Mouse (Mus musculus): ENCODE data around the gene Uso1.

The Uso1 gene

DNA sequence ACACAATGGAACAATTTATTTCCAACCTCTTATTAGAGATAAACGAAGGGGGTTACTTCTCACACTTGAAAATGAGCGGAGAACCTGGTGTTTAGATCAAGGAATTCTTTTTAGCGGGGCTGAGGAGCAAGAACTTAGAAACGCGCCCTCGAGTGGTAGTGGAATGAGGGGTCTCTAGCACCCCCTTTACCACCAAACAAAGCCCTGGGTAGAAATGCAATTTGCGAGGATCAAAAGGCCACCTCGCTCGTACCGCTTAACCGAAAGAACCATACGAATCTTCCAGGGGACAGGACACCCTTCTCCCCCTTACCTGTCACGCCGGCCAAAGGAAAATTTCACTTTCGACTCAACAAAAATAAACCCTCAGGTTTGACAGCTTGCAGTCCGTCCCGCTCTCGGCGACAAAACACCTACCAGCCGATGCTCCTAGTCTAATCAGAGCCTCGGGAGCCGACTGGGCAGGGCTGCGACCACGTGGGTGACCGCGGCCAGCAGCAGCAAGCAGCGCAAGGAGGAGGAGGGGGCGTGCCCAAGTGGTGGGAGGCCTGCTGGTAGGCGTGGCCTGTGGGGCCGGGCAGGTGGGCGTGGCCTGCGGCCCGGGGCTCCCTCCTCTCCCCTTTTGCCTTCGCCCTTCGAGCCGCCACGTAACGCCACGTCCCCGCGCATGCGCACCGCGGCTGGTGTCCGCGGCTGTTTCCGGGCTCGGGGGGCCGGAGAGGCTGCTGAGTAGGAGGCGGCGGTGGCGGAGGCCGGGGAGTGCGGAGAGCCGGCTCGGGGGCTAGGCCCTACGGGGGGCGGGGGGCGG lies at the start of gene Uso1:
TSS of gene Uso1 (plus strand) at position 700 of the 808 bp plus-strand sequence.
- peak; percentile 87 for DNase-seq (ENCODE audit: extremely low read depth, low read depth)

DNA sequence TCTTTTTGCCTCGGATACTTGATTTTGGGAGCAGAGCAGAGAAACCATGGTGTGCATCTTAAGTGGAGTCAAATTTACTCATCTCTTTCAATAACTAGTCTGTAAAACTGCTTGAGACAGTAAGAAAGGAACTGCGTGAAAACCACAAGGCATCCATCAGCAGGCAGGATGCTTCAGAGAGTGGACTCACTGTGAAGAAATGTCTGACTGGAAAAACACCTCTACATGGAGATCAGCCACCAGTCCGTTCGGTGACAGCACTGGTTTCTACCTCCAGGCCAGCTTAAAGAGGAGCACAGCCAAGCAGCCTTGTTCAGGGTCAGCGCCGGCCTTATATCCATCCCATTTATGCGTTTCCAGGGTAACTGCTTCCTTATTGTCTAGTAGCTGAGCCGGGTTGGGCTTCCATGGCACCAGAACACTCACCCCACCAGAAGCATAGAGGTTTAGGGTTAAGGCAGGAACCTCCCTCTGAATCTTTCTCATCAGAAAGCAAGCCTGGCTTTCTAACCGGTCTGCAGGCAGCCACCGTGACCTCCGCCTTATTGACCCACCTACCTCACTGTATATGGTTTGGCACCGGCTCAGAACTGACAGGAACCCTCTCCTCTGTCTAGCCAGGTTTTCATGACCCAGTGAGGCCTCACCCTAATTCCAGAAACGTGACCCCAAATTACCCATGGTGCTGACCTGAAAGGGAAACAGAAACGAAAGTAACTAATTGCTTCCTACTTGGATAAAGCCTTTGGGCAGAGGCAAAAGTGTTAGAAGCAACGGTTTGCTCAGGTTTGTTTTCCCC lies 44.3 kb upstream of the Uso1 start:
- DNase-seq (ENCODE audit: extremely low read depth, low read depth), result no peak

DNA sequence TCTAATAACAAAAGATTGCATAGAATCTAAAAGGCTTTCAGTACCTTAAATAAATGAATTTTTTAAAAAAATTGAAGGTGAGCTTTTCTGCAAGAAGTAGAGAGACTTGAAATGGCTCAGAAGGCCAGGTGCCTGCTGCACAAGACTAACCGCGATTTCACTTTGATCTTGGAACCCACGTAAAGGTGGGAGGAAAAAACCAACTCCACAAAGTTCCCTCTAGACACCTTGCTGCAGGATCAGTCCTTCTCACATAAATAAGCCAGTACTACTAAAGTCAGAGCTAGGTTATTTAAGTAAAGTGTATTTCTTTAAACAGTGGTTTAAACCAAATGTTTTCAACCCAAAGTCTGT lies 43.7 kb upstream of the Uso1 start:
- DNase-seq (ENCODE audit: extremely low read depth, low read depth), result no peak

DNA sequence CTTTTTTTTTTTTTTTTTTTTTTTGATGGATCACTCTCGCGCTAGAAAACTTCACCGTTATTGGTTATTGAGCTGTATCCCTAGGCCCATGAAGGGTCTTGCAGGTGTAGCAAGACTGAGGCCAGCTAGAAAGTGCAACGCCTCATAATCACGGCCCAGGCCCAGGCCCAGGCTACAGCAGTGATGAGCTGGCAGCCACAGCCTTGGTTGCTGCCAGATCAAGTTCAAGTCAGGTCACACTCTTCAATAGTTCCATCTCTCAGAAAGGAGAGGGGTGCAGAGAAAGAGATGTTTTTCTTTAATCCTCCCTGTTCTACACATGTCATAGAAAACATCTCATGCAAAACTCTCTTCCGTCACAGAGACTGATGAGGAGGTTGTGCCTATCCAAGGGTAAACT lies 41.0 kb upstream of the Uso1 start:
- no peak for DNase-seq (ENCODE audit: extremely low read depth, low read depth)

DNA sequence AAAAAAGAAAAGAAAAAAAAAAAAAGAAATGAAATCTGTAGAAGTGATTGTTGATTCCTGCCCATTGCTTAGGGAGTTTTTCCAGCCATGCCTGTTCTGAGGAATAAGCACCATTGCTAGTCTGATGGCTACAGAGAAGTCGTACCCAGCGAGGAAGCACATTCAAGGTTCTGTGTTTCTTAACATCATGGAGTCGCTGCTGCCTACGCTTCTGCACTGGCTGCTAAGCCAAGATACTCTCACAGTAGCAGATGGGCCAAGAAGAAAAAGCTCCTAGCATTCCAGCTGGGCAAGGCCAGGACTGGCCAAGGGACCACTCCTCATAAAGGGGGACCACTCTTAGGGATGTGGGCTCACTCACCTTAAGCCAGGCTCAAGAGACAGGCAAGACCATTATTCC lies 40.0 kb upstream of the Uso1 start:
- DNase-seq (ENCODE audit: extremely low read depth, low read depth), result no peak

DNA sequence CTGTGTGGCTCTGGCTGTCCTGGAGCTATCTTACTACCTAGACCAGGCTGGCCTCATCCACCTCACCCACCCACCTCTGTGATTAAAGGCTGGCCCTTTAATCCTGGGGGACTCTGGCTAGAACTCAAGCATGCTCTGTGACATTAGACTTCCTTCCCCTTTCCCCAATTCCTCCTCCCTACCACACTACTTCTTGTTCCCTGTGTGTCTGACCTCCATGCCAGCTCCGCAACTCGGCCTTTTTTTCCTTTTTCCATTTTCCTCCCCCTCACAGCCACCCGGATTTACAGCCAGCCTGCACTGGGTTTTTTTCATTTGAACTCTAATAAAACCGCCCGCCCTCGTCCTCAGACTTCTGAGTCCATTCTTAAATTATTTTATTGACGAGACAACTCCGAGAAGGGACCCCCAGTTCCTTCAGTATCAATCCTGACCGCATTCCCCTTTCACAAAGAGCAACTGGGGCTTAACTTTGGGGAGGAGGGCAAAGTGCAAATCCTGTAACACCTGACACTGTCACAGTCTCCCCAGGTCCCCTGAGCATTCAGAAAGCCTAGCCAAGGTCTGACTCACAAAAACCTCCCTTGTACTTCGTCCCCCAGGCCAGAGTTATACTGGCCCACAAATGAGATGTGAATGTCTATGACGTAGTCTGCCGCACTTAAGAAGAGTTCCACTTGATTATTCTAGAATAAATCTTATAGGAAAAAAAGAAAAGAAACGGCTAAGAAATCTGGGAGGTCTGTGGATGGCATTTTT lies 39.2 kb upstream of the Uso1 start:
- no peak for DNase-seq (ENCODE audit: extremely low read depth, low read depth)

DNA sequence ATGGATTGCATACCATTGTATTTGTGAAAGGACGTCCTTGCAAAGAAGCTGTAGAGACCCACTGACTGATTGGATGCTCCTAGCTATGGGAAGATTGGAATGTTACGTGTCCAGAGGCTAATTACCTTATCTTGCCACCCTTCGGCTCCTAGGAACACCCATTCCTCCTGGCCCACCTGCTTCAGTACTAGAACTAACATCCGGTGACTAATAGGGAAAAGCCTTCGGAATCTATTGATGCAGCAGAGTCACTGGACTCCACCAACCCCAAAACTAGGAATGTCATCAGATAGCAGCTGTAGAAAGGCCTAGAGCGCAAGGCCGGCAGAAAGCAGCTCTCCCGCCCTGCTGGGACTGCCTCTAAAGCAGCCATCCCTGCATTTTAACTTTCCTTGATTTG lies 36.1 kb upstream of the Uso1 start:
- DNase-seq (ENCODE audit: extremely low read depth, low read depth), result no peak

DNA sequence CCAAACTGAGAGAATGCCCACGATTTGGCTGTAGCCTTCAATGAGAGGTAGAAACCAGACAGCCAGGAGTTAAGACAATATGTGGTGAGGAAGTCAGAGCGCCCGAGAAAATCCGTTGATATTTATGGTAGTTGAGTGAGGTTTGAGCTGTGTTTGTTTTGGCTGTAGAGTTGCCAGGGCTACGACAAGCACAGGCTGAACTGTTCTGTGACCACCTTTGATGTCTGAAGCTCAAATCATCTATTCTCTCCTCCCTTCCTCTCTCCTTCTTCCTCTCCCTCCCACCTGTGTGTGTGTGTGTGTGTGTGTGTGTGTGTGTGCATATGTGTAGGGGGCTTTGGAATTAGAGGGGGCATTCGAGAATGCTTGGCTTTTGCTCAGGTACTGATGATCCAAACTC lies 34.7 kb upstream of the Uso1 start:
- DNase-seq (ENCODE audit: extremely low read depth, low read depth), result no peak

DNA sequence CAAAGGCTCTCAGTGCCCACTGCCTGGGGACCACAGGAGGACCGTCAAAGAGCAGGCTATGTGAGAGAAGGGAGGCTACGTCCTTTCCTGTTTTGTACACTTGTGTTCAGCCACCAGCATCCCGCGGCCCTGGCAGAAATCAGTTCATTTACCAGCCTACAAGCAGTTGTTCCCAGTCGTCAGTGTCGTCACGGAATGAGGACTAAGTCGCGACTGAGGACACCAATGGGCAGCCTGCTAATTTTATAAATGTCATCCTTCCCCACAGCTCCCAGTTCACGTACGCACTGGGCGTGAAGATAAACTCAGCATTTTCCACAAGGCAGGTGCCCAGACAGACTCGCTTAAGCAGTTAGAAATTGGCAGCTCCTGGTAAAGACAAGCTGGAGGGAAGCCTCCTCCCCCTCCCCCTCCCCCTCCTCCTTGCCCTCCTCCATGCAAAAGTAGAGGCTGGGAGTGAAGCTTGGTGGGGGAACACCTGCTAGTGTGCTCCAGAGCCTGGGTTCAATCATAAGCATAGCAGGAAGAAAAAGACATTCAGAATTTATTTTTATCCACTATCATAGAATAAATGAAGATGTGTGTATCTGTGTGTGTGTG lies 33.8 kb upstream of the Uso1 start:
- no peak for DNase-seq (ENCODE audit: extremely low read depth, low read depth)

DNA sequence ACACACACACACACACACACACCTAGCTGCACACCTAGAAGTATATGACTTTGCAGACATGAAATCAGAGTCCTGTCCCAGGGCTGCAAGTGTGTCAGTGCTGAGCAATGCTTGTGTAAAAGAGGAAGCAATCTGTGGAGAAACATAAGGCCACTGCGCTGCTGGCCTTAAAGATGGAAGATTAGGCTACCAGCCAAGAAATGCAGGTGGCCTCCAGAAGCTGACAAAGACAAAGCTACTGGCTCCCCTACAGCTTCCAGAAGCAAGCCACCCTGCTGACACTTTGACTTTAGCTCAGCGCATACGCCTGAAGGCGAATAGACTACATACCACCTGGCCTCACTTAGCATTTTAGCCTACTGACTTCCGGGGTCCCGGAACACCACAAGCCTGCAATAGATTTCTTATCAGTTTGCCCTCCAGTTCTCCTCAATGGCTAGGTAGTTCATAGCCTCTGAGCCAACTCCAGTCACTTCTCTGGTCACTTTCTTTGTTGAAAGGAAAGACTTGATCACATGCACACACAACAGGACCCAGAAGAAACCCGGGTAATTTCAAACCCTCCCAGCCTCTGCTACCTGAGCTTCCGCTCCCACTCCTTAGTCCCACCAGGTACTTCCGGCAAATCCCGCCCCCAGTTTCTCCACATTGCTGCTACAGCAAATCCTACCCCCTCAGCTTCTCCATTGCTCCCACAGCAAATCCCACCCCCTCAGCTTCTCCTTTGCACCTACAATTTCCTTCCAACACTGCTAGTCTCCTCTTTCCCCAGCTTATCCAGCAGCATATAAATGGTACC lies 31.2 kb upstream of the Uso1 start:
- peak; percentile 64 for DNase-seq (ENCODE audit: extremely low read depth, low read depth)

DNA sequence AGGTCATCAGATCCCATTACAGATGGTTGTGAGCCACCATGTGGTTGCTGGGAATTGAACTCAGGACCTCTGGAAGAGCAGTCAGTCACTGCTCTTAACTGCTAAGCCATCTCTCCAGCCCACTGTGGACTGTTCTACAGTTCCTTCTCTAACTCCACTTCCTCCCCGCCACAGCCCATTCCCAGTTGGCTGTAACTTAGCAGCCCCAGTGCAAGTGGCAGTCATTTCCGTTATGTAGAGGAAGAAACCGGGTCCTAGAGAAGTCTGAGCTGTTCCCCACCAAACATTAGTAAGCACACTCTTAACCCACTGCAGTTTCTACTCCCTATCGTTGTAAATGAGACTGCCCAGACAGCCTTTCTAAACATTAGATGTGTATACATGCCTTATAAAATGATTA lies 30.5 kb upstream of the Uso1 start:
- no peak for DNase-seq (ENCODE audit: extremely low read depth, low read depth)

DNA sequence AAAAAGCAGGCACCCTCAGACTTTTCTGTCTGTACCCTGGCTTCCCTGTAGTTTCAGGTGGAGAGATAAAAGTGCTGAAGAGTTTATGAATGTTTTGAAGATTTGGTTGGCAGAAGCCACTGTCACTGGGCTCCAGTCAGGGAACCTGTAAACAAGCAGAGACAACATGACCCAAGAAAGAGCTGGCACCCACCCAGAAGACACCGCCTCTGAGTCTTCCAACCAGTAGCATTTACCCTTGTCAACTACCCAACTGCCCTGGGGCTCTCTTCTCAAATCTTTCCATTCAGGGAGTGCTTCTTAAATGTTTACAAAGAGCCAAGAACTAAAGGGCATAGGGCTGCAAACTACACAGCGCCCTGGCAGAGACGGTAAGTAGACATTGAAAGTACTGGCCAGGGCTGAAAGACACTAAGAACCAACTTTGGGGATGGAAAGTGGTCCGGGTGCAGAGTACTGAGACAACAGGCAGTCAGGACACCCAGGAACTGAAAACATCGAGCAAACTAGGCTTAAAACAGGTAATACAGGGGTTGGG lies 26.9 kb upstream of the Uso1 start:
- DNase-seq (ENCODE audit: extremely low read depth, low read depth), result no peak

DNA sequence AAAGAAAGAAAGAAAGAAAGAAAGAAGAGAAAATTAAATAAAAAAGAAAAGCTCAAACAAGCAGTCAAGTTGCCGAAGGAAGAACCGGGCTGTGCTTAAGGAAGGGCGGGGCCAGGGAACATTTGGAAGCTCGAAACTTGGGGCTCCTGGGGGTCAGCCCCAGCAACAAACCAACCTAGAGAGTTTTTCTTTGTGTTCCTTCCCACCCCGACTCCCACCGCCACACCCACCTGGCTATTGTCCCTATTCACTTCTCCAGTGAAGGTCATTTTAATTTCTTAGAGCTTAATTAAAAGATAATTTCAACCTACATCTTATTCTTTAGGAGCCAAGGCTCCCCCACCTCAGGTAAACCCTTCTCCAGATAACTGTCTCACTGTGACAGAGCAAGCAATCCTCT lies 25.6 kb upstream of the Uso1 start:
- DNase-seq (ENCODE audit: extremely low read depth, low read depth), result no peak

DNA sequence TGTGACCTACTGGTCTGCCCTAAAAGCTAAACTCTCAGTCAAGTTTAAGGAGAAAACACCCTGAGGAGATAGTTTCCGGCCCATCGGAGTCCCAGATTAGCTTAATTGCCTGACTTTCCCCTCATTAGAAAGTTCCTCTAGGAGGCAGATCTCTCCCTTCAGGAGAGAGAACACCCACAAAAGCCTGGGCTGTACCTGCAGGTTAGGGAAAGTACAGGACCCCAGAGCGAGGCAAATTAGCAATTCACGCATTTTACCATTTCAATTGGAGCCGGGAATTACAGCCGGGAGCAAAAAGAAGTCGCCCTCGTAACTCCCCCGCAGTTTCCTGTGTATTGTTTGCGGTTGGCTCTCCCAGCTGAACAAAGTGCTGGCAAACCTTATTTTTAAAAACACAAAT lies 25.2 kb upstream of the Uso1 start:
- DNase-seq (ENCODE audit: extremely low read depth, low read depth), result no peak

DNA sequence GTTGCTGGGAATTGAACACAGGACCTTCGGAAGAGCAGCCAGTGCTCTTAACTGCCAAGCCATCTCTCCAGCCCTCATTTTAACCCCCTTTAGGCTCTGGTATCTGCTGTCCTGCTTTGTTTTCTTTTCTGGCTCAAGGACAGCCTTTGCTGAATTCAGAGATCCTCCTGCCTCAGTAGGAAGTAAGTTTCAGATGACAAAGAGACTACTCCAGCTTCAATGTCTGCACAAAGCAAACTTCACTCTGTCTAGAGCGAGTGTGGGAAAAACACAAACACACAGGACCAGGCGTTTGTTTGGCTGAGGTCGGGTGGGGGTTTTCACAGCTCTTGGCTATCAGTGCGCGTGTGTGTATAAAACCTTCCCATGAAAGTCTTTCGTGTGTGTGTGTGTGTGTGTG lies 24.3 kb upstream of the Uso1 start:
- DNase-seq (ENCODE audit: extremely low read depth, low read depth), result no peak

DNA sequence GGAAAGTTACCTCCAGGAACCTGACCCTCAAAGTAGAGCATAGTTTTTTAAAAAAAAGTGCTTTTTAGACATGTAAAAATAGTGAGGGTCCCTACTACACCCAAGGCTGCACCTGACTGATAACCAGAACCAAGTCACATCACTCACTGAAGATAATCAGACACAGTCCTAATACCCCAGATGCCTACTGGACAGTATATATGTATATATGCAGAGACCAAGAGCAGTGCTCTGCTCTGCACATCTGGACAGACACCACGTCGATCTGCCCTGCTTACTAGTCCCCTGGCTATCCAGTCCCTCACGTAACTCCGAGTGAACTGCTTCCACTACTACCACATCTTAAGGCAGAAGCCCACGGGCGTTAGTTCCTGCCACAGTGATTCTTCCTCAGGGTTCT lies 23.5 kb upstream of the Uso1 start:
- no peak for DNase-seq (ENCODE audit: extremely low read depth, low read depth)

DNA sequence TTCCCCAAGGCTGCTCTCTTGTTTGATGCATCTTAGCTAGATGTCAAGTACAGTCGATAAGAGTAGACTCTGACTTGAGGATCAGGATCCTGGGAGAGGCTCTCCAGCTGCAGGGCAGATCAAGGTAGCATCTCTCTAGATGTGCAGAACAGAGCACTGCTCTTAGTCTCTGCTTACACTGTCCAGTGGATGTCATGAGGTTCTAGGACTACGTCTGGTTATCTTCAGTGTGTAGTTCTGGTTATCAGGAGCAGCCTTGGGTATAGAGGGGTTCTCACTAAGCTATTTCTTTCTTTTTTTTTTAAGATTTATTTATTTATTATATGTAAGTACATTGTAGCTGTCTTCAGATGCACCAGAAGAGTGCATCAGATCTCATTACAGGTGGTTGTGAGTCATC lies 22.8 kb upstream of the Uso1 start:
- DNase-seq (ENCODE audit: extremely low read depth, low read depth), result no peak

DNA sequence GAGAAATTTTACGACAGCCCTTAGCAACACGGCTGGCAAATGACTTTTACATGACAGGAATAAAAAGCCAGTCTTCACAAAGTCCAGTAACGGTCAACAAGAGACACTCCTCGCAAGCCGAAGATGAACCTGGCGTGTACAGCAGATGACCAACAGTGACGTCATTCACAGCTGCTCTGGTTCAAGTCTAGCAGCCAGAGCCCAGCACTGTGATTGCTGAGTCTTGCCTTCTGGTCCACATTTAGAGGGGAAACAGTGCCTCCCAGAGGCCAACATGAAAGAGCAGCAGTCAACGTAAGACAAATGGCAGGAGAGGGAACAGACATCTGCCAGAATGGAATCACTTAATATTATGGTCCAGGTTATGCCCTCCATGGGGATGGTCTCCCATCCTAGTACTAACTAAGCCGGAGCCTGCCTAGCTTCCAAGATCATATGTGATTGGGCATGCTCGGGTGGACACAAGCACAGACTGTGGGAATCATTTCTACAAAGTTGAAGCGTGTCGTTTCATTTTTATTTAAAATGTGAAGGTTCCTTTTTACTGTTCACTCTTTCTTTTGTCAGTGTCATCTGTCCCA lies 19.8 kb upstream of the Uso1 start:
- DNase-seq (ENCODE audit: extremely low read depth, low read depth), result peak; percentile 42

DNA sequence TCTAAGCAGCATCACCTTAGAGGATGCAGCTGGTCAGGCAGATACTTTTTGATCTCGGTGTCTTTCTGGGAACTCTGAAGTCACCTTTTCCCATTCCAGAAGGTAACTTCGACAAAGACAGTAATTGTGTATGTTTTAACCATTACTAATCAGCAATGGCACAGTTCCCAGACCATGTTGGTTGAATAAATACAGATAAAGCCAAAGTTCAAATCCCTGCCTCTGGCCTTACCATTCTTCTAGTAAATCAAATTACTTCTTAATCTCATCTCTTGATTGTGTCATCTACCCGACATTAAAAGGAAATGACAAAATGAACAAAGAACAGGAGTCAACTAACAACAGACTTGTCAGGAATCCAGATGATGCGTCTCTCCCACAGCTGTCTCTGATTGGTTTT lies 16.1 kb upstream of the Uso1 start:
- no peak for DNase-seq (ENCODE audit: extremely low read depth, low read depth)

DNA sequence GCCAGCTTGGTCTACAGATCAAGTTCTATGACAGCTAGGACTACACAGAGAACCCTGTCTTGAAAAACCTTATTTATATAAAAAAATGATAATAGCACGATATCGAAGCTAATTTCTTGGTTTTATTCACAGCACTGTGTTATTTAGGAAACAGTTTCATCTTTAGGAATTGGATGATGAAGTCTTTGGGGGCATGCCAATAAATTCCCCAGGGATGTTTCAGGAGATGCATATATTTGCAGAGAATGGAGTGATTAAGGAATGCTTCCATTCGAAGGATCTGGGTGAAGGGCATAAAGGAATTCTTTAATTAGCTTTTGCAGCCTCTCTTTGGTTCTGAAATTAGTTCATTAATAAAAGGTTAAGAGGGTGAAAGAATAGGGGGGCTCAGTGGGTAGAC lies 12.3 kb upstream of the Uso1 start:
- no peak for DNase-seq (ENCODE audit: extremely low read depth, low read depth)
